Mouse (Mus musculus) cerebellum, postnatal 36 days (tissue): ENCODE measurements around the gene Ybx2.
"Not testable (repeated sequence)": the region's sequence is repeated elsewhere in the genome, so short reads cannot be mapped to it uniquely, and the experiment has no call there.

Experiments
- DNase-seq, 2 experiments: peaks; one replicate each; pipeline ENCODE4 v3.0.0; 2021 to 2022; ENCODE audit warnings: mixed read lengths in 2 of 2

The Ybx2 gene

GRCm38 (mm10) chr11:69936714-69937347 is 1.2 kb downstream of the Ybx2 start:
- DNase-seq: no peak

- DNase-seq: no peak
Measured at GRCm38 (mm10) chr11:69937385-69937784, 1.8 kb downstream of the Ybx2 start.

DNA sequence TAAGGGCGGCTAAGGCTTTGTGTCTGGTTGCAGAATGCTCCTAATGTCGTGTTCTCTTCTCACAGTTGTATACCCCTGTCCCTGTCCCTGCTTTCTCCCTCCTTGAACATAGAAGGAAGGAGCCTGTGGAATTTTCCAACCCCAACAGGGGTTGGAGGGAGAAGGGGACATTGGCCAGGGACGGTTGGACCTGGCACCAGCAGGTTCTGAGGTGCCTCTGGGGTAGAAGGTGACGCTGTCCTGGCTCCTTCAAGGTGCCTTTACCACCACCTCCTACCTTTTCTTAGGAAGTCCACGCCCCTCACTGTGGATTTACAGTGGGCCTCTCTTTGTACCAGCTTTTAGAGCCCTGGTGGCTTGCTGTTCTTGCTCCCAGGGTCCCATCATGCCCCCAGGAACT is 2.2 kb downstream of the Ybx2 start:
- no peak for DNase-seq

- DNase-seq: no peak
Measured at GRCm38 (mm10) chr11:69938401-69938979, 2.9 kb downstream of the Ybx2 start.

DNA sequence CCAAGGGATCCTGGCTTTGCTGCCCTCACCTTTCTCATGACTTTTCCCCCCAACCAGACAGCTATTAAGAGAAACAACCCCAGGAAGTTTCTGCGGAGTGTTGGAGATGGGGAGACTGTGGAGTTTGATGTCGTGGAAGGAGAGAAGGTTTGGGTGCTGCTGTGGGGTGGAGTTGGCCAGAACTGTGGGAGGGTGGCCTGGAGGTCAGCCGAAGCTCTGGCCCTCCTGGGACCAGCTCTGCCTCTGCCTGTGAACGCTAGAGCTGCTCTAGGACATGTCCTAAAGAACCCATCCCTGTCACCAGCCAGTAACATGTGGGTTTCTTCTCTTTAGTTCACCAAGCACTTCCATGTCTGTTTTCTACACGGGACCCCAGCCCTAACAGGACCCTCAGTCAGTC is 3.6 kb downstream of the Ybx2 start:
- no peak for DNase-seq

GRCm38 (mm10) chr11:69939731-69940130 is 4.1 kb downstream of the Ybx2 start:
- DNase-seq: no peak

- DNase-seq: no peak
Measured at GRCm38 (mm10) chr11:69940962-69941361, 5.4 kb downstream of the Ybx2 start.

DNA sequence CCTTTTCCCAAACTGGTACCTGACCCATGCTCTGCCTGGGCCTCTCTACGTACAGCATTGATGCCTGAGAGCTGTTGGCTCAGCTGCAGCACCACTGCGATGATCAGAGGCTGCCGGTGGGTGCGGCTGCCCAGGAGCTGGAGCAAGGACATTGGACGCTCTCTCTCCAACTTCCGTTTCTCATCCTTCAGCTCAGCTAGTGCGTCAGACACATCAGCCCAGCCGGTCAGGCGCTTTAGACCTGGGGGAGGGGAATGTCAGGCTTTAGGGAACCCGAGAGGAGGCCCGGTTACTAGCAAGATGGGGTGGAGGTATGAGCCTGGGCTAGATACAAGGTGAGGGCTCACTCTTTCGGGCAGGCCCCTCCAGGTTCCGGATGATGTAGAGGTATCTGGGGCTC is 9.6 kb downstream of the Ybx2 start:
- DNase-seq: no peak

- no peak for DNase-seq
Measured at GRCm38 (mm10) chr11:69945997-69946891, 10.6 kb downstream of the Ybx2 start.

- no peak for DNase-seq
Measured at GRCm38 (mm10) chr11:69947337-69948065, 11.9 kb downstream of the Ybx2 start.

- DNase-seq: peak; percentile 46 to 64
Measured at GRCm38 (mm10) chr11:69948066-69948762, 12.6 kb downstream of the Ybx2 start, which contains the start of gene Slc2a4. Gene Slc2a4 (minus strand): TSS chr11:69948188.

DNA sequence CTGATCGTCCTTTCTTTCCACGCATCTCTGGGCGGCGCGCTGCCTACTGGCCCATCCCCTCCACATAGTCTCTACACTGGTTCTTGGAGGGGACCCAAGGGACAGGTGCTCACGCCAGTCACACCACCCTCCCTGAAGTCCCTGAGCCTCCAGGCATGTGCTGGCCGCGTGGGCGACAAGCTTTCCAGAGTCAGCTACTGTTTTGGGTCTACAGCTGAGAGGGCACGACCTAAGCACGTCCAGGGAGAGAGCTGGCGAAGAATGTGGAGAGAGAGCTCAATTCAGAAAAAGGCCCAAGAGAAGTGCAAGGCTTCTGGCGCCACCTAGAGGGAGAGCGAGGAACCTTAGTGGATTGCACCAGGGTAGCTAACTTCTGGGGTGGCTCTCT is 13.2 kb downstream of the Ybx2 start:
- peak; percentile 79 to 84 for DNase-seq

- no peak for DNase-seq
Measured at GRCm38 (mm10) chr11:69950807-69951459, 15.3 kb downstream of the Ybx2 start.

DNA sequence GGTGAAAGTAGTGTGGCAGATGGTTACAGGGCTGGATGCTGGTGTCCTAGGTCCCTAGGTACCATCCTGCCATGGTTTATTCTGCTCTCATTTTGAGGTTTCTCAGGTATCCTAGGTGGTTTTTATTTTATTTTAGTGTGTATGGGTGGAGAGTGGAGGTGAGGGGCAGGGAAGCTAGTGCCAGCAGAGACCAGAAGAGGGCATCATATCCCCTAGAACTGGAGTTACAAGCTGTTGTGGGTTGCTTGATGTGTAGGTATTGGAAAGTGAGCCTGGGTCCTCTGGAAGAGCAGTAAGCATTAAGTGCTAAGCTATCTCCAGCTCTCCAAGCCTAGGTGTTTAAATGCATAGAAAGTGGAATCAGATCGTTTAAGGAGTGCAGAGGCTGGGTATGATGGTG is 16.7 kb downstream of the Ybx2 start:
- no peak for DNase-seq

DNA sequence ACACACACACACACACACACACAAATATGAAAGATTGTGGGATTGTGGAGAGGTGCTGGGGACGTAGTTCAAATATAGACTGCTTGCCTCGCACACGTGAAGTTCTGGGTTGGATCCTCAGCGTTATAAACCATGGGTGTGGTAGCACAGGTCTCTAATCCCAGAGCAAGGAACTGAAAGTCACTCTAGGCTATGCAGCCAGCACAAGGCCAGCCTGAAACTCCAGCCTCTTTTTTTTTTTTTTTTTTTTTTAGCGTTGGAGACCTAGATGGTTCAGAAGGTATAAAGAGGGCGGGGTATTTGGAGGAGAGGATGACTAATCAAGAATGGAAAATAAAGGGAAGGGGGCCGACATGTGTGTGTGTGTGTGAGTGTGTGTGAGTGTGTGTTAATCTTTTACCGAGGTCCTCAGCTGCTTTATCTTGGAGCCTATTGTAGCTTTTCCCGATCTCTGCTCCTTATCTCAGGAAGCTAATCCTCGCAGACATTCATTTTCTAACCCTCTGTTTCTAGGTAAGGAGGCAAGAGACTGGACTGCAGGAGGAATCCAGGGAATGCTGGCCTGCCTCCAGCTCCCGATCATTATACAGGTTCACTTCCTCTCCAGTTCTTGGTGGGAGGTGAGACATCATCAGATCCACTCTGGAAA is 17.8 kb downstream of the Ybx2 start:
- no peak for DNase-seq

DNA sequence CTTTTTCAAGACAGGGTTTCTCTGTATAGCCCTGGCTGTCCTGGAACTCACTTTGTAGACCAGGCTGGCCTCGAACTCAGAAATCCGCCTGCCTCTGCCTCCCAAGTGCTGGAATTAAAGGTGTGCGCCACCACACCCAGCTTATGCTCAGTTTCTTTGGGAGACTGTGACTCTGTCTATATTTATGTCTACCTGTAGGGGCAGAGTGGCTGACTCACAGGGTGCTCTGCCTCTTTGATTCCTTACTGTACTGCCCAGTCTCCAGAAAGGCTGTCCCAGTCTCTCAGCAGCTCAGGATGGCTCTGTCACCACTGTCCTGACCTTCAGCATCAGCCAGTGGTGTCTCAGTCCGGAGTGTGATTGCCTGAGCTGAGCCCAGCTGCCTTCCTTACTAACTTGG is 20.0 kb downstream of the Ybx2 start:
- not testable (repeated sequence) for DNase-seq

- no peak for DNase-seq
Measured at GRCm38 (mm10) chr11:69956218-69956617, 20.6 kb downstream of the Ybx2 start.

DNA sequence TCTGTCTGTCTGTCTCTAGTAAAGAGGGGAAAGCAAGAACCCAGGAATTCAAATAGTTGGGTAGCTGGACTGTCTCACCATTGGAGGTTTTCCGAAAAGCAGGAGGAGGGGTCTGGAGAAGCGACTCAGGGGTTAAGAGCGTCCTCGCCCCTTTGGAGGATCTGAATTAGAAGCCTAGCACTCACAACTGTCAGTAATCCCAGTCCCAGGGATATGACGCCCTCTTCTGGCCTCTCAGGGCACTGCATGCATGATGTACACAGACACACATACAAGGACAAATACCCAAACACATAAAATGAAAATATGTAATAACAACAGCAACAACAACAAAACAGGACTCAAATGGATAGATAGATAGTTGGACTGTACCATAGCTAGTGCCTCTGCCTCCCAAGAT is 25.0 kb downstream of the Ybx2 start:
- DNase-seq: no peak

DNA sequence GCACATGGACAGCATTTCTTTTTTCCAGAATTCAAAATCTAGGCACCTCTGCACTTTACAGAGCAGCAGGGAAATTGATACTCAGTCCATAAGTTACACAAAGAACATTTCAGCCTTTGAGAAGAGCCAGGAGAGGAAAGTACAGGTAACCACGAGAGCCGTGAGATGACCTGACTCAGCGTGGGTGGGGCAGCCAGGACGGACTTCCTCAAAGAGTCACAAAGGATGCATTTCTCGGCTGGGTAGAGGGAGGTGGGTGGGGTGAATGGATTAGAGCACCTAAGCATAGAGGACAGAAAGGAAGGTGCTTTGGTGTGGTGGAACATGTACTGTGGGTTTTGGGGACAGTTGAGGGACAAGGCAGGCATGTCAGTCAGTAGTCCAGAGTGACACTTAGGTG is 26.2 kb downstream of the Ybx2 start:
- DNase-seq: no peak

- no peak for DNase-seq
Measured at GRCm38 (mm10) chr11:69964650-69965270, 29.2 kb downstream of the Ybx2 start, which contains the start of gene Cldn7. Gene Cldn7 (plus strand): TSS chr11:69964779.
